Mouse (Mus musculus): ENCODE data around the gene Psme2.

GRCm38 (mm10) chr14:55589271-55589670, 1.6 kb downstream of the Psme2 start:
- TF ChIP-seq EP300 (IDR thresholded peaks at IDR 0.05; ENCODE audit: low read depth) (no peak), CTCF (IDR thresholded peaks at IDR 0.05; ENCODE audit: low read depth) (no peak)

Measured in liver, postnatal 0 days (tissue).